Mouse (Mus musculus) liver, postnatal 0 days (tissue): ENCODE results near the gene 1700034J05Rik.

Experiments used
- CTCF ChIP-seq: sonication (generic); IDR thresholded peaks from 2 replicates; pipeline ENCODE4 v1.5.1; 2016; ENCODE audit warnings: antibody characterized with exemption, low read depth
- EP300 ChIP-seq: IDR thresholded peaks from 2 replicates; pipeline ENCODE4 v1.6.1; 2016; ENCODE audit warnings: antibody characterized with exemption, low read depth, mild to moderate bottlenecking

- TF ChIP-seq CTCF (no peak), EP300 (no peak)
Observed at GRCm38 (mm10) chr6:146912835-146913488, 41.3 kb downstream of the 1700034J05Rik start.
